Mouse (Mus musculus) intestine, embryonic 15.5 days (tissue): Measurements from ENCODE around the gene Gm5129. TPM values are rescaled to one million over a fixed set of nuclear protein-coding genes. Genes with fewer than 3 reads are reported as not detected.
A peak's percentile ranks its signal among the peaks of the same experiment; 100 is the strongest.
"Not testable (repeated sequence)": the region's sequence is repeated elsewhere in the genome, so short reads cannot be mapped to it uniquely, and the experiment has no call there.

Source experiments
- ATAC-seq: fragments of 200-750 bp; cut with Nextera tagmentation; 2 replicates; pipeline ENCODE4 v1.8.0; 2017; ENCODE audit warnings: moderate TSS enrichment, moderate library complexity
- H3K27ac ChIP-seq: fragments of 300-500 bp; sonication (generic); 2 replicates; pipeline ENCODE4 v1.5.1; 2015; ENCODE audit warnings: mild to moderate bottlenecking, inconsistent platforms
- H3K27me3 ChIP-seq: fragments of 300-500 bp; sonication (generic); replicated peaks from 2 replicates; pipeline ENCODE4 v1.6.1; 2015; ENCODE audit warnings: inconsistent platforms
- H3K36me3 ChIP-seq: fragments of 300-500 bp; sonication (generic); 2 replicates; pipeline ENCODE4 v1.6.1; 2015; ENCODE audit warnings: inconsistent platforms
- H3K4me1 ChIP-seq: fragments of 300-500 bp; sonication (generic); replicated peaks from 2 replicates; pipeline ENCODE4 v1.6.1; 2015; ENCODE audit warnings: inconsistent platforms
- H3K4me2 ChIP-seq: fragments of 300-500 bp; sonication (generic); replicated peaks from 2 replicates; pipeline ENCODE4 v1.6.1; 2015; ENCODE audit warnings: mild to moderate bottlenecking, inconsistent platforms
- H3K4me3 ChIP-seq: fragments of 300-500 bp; sonication (generic); replicated peaks from 2 replicates; pipeline ENCODE4 v1.5.1; 2015; ENCODE audit warnings: inconsistent platforms
- H3K9ac ChIP-seq: fragments of 300-500 bp; sonication (generic); 2 replicates; pipeline ENCODE4 v1.6.1; 2015; ENCODE audit warnings: inconsistent platforms
- H3K9me3 ChIP-seq: fragments of 300-500 bp; sonication (generic); 2 replicates; pipeline ENCODE4 v1.6.1; 2016; ENCODE audit warnings: inconsistent platforms
- WGBS: fragments of 180-500 bp; shearing (Covaris S2); methylation state at CpG from one replicate; pipeline ENCODE4 v1.1.7; 2015; 5-methylcytosine and 5-hydroxymethylcytosine counted together
- polyA plus RNA-seq: library from polyadenylated mRNA; unstranded; fragments of >200 nt; fragmentation: Nextera tagmentation; extraction: Ambion mirVana; gene quantifications from 2 replicates; pipeline ENCODE4 v1.2.1, GENCODE M21; 2015

The Gm5129 gene
- not detected in 2 replicates for polyA plus RNA-seq

GRCm38 (mm10) chr5:29735557-29736061, at the start of gene Gm5129, which contains the start of gene Dnajb6:
Gm5129 (minus strand) TSS chr5:29735936.
Dnajb6 (plus strand) TSS chr5:29735688.
- H3K4me3 ChIP-seq = peak within 1 kb of the TSS; percentile 58
- H3K4me2 ChIP-seq = peak within 1 kb of the TSS; percentile 54
- WGBS = under 1% methylated on average over 46 of the region's 46 CpGs

DNA sequence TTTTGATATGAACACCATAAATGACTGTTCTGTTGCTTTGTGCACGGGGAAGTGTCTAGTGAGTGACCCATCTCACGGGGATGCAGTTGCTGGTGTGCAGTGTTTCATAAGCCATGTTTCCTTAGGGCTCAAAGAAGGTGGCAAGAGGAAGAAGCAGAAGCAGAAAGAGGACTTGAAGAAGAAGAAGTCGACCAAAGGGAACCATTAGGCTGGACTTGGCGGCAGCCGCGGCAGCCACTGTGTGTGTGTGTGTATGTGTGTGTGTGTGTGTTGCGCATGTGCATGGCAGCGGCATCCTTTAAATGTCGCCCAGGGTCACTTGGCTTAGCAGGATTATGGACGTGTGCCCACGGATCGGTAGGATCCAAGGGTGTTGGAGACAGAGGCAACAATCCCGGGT, 49.2 kb upstream of the Gm5129 start:
- H3K9me3 ChIP-seq, H3K27ac ChIP-seq, H3K27me3 ChIP-seq, ATAC-seq, H3K4me2 ChIP-seq, H3K4me1 ChIP-seq, H3K4me3 ChIP-seq, H3K9ac ChIP-seq, H3K36me3 ChIP-seq: not testable (repeated sequence)
- 92% methylated on average over 9 of the region's 13 CpGs for WGBS

More at GRCm38 (mm10) chr5:29735557-29736061, at the start of gene Gm5129, which contains the start of gene Dnajb6:
- Histone ChIP-seq H3K27ac (peak within 1 kb of the TSS; percentile 96), H3K36me3 (no peaks in the 10 kb centered on the region), H3K4me1 (peaks cover 12% of the 10 kb centered on the region), H3K27me3 (no peaks in the 10 kb centered on the region), H3K9ac (peak within 1 kb of the TSS; percentile 74), H3K9me3 (no peaks in the 10 kb centered on the region)
- ATAC-seq = peak; percentile 97

- 93% methylated on average over 3 of the region's 3 CpGs for WGBS
- Histone ChIP-seq H3K4me2 (no peak overlapping the region), H3K4me3 (no peak overlapping the region), H3K4me1 (no peaks in the 10 kb centered on the region), H3K27ac (no peak overlapping the region), H3K27me3 (no peaks in the 10 kb centered on the region), H3K9ac (no peak overlapping the region), H3K36me3 (peaks cover 8% of the 10 kb centered on the region; the same call in 1 of the 2 replicates), H3K9me3 (no peaks in the 10 kb centered on the region)
- no peak for ATAC-seq
Observed at GRCm38 (mm10) chr5:29782261-29782660, 46.5 kb upstream of the Gm5129 start.

- ATAC-seq, H3K9ac ChIP-seq, H3K27ac ChIP-seq, H3K4me3 ChIP-seq, H3K4me2 ChIP-seq, H3K27me3 ChIP-seq, H3K9me3 ChIP-seq, H3K4me1 ChIP-seq: not testable (repeated sequence)
- H3K36me3 ChIP-seq = peaks cover 10% of the 10 kb centered on the region; the same call in 1 of the 2 replicates
- 86% methylated on average over 9 of the region's 9 CpGs for WGBS
Observed at GRCm38 (mm10) chr5:29779733-29780132, 44.0 kb upstream of the Gm5129 start.

GRCm38 (mm10) chr5:29778029-29778428, 42.3 kb upstream of the Gm5129 start:
- H3K9me3 ChIP-seq = no peaks in the 10 kb centered on the region
- no peaks in the 10 kb centered on the region for H3K27me3 ChIP-seq
- H3K4me3 ChIP-seq = no peak overlapping the region
- peaks cover 12% of the 10 kb centered on the region; the same call in 1 of the 2 replicates for H3K36me3 ChIP-seq
- H3K9ac ChIP-seq = no peak overlapping the region
- no peak overlapping the region for H3K27ac ChIP-seq
- H3K4me1 ChIP-seq = no peaks in the 10 kb centered on the region
- ATAC-seq = no peak
- WGBS = 91% methylated on average over 6 of the region's 6 CpGs
- no peak overlapping the region for H3K4me2 ChIP-seq

- no peaks in the 10 kb centered on the region for H3K27me3 ChIP-seq
- H3K9ac ChIP-seq = no peak overlapping the region
- no peak overlapping the region for H3K4me2 ChIP-seq
- no peaks in the 10 kb centered on the region for H3K4me1 ChIP-seq
- no peak overlapping the region for H3K4me3 ChIP-seq
- WGBS = 69% methylated on average over 5 of the region's 5 CpGs
- H3K36me3 ChIP-seq = peaks cover 12% of the 10 kb centered on the region; the same call in 1 of the 2 replicates
- no peak for ATAC-seq
- H3K9me3 ChIP-seq = no peaks in the 10 kb centered on the region
- H3K27ac ChIP-seq = no peak overlapping the region
Observed at GRCm38 (mm10) chr5:29775437-29775836, 39.7 kb upstream of the Gm5129 start.

- H3K27me3 ChIP-seq = no peaks in the 10 kb centered on the region
- 87% methylated on average over 13 of the region's 13 CpGs for WGBS
Observed at GRCm38 (mm10) chr5:29773460-29774150, 37.9 kb upstream of the Gm5129 start.

GRCm38 (mm10) chr5:29772651-29773330, 37.1 kb upstream of the Gm5129 start:
- WGBS = 69% methylated on average over 4 of the region's 4 CpGs

More at GRCm38 (mm10) chr5:29773460-29774150, 37.9 kb upstream of the Gm5129 start:
- Histone ChIP-seq H3K4me2 (no peak overlapping the region), H3K9me3 (no peaks in the 10 kb centered on the region), H3K4me1 (no peaks in the 10 kb centered on the region), H3K9ac (no peak overlapping the region), H3K4me3 (no peak overlapping the region), H3K27ac (no peak overlapping the region), H3K36me3 (peaks cover 7% of the 10 kb centered on the region; the same call in 1 of the 2 replicates)
- ATAC-seq = no peak

GRCm38 (mm10) chr5:29772038-29772437, 36.3 kb upstream of the Gm5129 start:
- Histone ChIP-seq H3K36me3 (peaks cover 9% of the 10 kb centered on the region; the same call in 1 of the 2 replicates), H3K27me3 (no peaks in the 10 kb centered on the region), H3K4me1 (no peaks in the 10 kb centered on the region), H3K4me2 (no peak overlapping the region), H3K9ac (no peak overlapping the region), H3K27ac (no peak overlapping the region), H3K4me3 (no peak overlapping the region), H3K9me3 (no peaks in the 10 kb centered on the region)
- 65% methylated on average over 2 of the region's 2 CpGs for WGBS
- ATAC-seq = no peak

More at GRCm38 (mm10) chr5:29772651-29773330, 37.1 kb upstream of the Gm5129 start:
- no peak for ATAC-seq
- peaks cover 7% of the 10 kb centered on the region; the same call in 1 of the 2 replicates for H3K36me3 ChIP-seq
- H3K9ac ChIP-seq = no peak overlapping the region
- H3K4me2 ChIP-seq = no peak overlapping the region
- H3K27me3 ChIP-seq = no peaks in the 10 kb centered on the region
- H3K4me1 ChIP-seq = no peaks in the 10 kb centered on the region
- no peak overlapping the region for H3K4me3 ChIP-seq
- no peaks in the 10 kb centered on the region for H3K9me3 ChIP-seq
- H3K27ac ChIP-seq = no peak overlapping the region

- Histone ChIP-seq H3K4me1 (no peaks in the 10 kb centered on the region), H3K9ac (no peak overlapping the region), H3K27ac (no peak overlapping the region), H3K4me3 (no peak overlapping the region), H3K9me3 (no peaks in the 10 kb centered on the region), H3K36me3 (peaks cover 8% of the 10 kb centered on the region; the same call in 1 of the 2 replicates), H3K27me3 (no peaks in the 10 kb centered on the region), H3K4me2 (no peak overlapping the region)
- 80% methylated on average over 1 of the region's 1 CpGs for WGBS
- ATAC-seq = no peak
Observed at GRCm38 (mm10) chr5:29770935-29771334, 35.2 kb upstream of the Gm5129 start.

DNA sequence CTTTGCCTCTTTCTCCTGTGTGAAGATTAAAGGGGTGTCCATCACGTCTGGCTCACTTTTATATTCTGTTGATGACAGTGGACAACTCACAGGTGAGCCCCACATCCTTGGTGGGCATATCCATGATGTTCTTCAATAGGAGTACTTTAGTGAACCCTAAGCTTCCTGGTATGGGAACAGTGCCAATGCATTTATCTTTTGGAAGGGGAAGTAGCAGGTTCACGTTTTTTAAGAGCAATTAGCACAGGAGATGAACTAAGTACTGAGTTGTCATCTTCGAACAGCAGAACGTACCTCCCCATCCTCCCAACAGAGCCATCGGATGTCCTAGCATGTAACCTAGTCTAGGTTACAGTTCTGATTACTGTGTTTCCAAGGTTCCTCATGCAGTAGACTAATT, 23.6 kb upstream of the Gm5129 start:
- WGBS = 84% methylated on average over 5 of the region's 5 CpGs
- Histone ChIP-seq H3K4me3 (no peak overlapping the region), H3K9ac (no peak overlapping the region), H3K4me2 (no peak overlapping the region), H3K27ac (no peak overlapping the region), H3K27me3 (no peaks in the 10 kb centered on the region), H3K36me3 (peaks cover 20% of the 10 kb centered on the region; the same call in 1 of the 2 replicates), H3K4me1 (no peaks in the 10 kb centered on the region), H3K9me3 (no peaks in the 10 kb centered on the region)
- ATAC-seq = no peak

DNA sequence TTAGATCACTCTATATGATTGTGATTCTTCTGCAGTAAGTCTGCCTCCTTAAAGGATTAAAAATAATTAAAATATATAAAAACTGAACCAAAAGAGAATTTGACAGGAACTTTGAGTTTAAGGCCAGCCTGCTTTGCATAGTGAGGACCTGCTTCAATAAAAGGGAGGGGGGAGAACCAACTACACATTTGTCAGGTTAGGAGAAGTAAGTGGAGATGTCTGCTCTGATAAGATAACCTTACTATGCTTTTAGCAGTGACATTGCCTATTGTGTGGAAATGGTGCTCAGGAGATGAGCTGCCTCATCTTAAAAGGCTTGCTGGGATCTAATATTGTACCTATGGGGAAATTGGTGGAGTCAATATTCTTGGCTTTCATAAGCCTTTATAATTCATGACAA, 17.2 kb upstream of the Gm5129 start:
- Histone ChIP-seq H3K4me2 (no peak overlapping the region), H3K27me3 (no peaks in the 10 kb centered on the region)
- ATAC-seq = no peak

More for the DNA sequence above, 17.2 kb upstream of the Gm5129 start:
- Histone ChIP-seq H3K27ac (no peak overlapping the region), H3K9me3 (no peaks in the 10 kb centered on the region), H3K4me1 (no peaks in the 10 kb centered on the region), H3K36me3 (peaks cover 24% of the 10 kb centered on the region; the same call in 1 of the 2 replicates), H3K4me3 (no peak overlapping the region), H3K9ac (no peak overlapping the region)
